Mouse (Mus musculus) ES-Bruce4 (cell line): ENCODE data around the gene Samd11.

Experiments
- CTCF ChIP-seq: IDR thresholded peaks from one replicate; pipeline ENCODE4 v1.8.1; 2011; ENCODE audit warnings: low read depth, low read length
- POLR2A ChIP-seq: IDR thresholded peaks from one replicate; pipeline ENCODE4 v1.8.1; 2011; ENCODE audit warnings: low read length; ENCODE audit not compliant: insufficient read depth

DNA sequence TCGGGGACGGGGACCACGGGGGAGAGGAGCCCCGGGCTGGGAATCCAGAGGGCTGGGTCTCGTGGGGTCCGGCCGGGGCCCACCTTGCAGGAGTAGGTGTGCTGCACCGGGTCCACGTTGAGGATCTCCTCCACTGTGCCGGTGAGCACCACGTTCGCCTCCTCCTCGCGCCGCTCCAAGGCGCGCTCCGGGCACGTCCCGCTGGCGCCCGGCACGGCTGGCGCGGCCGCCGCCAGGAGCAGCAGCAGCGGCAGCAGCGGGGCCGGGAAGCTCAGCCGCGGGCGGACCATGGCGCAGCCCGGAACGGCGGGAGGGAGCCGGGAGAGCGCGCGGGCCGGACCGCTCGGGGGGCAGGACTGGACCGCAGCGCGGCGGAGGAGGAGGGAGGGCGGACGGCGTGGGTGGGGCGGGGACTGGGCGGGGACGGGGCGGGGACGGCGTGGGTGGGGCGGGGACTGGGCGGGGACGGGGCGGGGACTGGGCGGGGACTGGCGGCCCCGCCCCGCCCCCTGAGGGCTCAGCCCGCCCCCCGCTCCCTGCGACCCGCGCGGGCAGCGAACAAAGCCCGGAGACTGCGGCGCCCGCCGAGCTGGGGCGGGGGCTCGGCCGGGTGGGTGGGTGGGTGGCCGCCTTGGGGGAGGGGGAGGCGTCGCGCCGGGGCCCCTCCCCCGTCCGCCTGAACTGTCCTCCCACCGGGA, 58.2 kb downstream of the Samd11 start, which contains the start of gene Agrn:
- no peak for TF ChIP-seq CTCF
- TF ChIP-seq POLR2A, result no peak
